Mouse (Mus musculus): ENCODE data around the gene Pias4.

GRCm38 (mm10) chr10:81192270-81192967 is 24.7 kb upstream of the Pias4 start:
- TF ChIP-seq POLR2A (IDR thresholded peaks at IDR 0.05; ENCODE audit: low read depth, low read length) (peak; percentile 75), CTCF (IDR thresholded peaks at IDR 0.05; ENCODE audit: borderline replicate concordance, insufficient read depth, low read length) (no peak)

Measured in embryonic fibroblast, embryonic 13.5 days (primary cell).